Mouse (Mus musculus) kidney, embryonic 14.5 days (tissue): ENCODE measurements at regions not wholly inside any gene's neighbourhood (a gene's known extent, or its start where the extent isn't known, plus 50 kb on each side); places are given as distances from the start of the nearest gene placed in this dataset.
"Not testable (repeated sequence)": the region's sequence is repeated elsewhere in the genome, so short reads cannot be mapped to it uniquely, and the experiment has no call there.

Experiments
- ATAC-seq: fragments of 200-750 bp; cut with Nextera tagmentation; 2 replicates; pipeline ENCODE4 v1.8.0; 2017; ENCODE audit warnings: moderate number of reproducible peaks, mild to moderate bottlenecking, moderate TSS enrichment, moderate library complexity; ENCODE audit not compliant: low FRiP score, low TSS enrichment
- H3K27ac ChIP-seq: fragments of 300-500 bp; sonication (generic); 2 replicates; pipeline ENCODE4 v1.5.1; 2014; ENCODE audit warnings: low read depth, mild to moderate bottlenecking, low read length, moderate library complexity, mixed read lengths
- H3K27me3 ChIP-seq: fragments of 300-500 bp; sonication (generic); 2 replicates; pipeline ENCODE4 v1.6.1; 2014; ENCODE audit warnings: mild to moderate bottlenecking, low read length; ENCODE audit not compliant: control insufficient read depth, insufficient read depth
- H3K36me3 ChIP-seq: fragments of 300-500 bp; sonication (generic); 2 replicates; pipeline ENCODE4 v1.6.1; 2014; ENCODE audit warnings: low read length, mixed read lengths; ENCODE audit not compliant: control insufficient read depth, insufficient read depth
- H3K4me1 ChIP-seq: fragments of 300-500 bp; sonication (generic); 2 replicates; pipeline ENCODE4 v1.6.1; 2014; ENCODE audit warnings: low read length, mixed read lengths; ENCODE audit not compliant: control insufficient read depth, insufficient read depth
- H3K4me2 ChIP-seq: fragments of 300-500 bp; sonication (generic); replicated peaks from 2 replicates; pipeline ENCODE4 v1.6.1; 2014; ENCODE audit warnings: low read depth, mild to moderate bottlenecking, low read length
- H3K4me3 ChIP-seq: fragments of 300-500 bp; sonication (generic); 2 replicates; pipeline ENCODE4 v1.5.1; 2014; ENCODE audit warnings: mild to moderate bottlenecking, low read length
- H3K9ac ChIP-seq: fragments of 300-500 bp; sonication (generic); 2 replicates; pipeline ENCODE4 v1.6.1; 2014; ENCODE audit warnings: low read depth, mild to moderate bottlenecking, low read length, moderate library complexity
- H3K9me3 ChIP-seq: fragments of 300-500 bp; sonication (generic); 2 replicates; pipeline ENCODE4 v1.6.1; 2016; ENCODE audit warnings: low read length; ENCODE audit not compliant: control insufficient read depth
- WGBS: fragments of 180-500 bp; shearing (Covaris S2); extraction: QIAGEN DNeasy Blood & Tissue Kit; methylation state at CpG from one replicate; pipeline ENCODE4 v1.1.7; 2014; 5-methylcytosine and 5-hydroxymethylcytosine counted together

GRCm38 (mm10) chr17:54753396-54753994, 454.7 kb upstream of the Slc5a7 start:
- no peak for ATAC-seq
- Histone ChIP-seq H3K27ac (no peak overlapping the region), H3K4me3 (no peak overlapping the region), H3K36me3 (no peaks in the 10 kb centered on the region), H3K27me3 (no peaks in the 10 kb centered on the region), H3K9me3 (no peaks in the 10 kb centered on the region), H3K9ac (no peak overlapping the region), H3K4me1 (no peaks in the 10 kb centered on the region), H3K4me2 (no peak overlapping the region)
- WGBS = 32% methylated on average over 2 of the region's 2 CpGs

DNA sequence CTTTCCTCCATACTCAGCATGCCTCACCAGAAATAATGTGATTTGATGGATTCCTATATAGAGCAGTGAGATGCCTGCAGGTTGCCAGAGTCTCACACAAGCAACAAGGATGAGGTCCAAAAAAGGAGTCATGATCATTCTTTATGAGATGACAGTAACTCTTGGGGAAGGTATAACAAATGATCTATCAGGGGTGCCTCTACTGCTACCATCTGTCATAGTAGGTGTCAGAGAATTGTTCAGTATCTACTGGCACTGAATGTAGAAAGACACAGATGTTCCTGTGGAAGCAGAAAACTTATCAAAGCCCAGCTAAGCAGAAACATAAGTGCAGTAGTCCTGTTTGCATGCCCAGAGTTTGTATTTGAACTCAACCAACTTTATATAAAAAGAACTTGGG, 454.1 kb upstream of the Slc5a7 start:
- Histone ChIP-seq H3K9me3 (no peaks in the 10 kb centered on the region), H3K27ac (no peak overlapping the region), H3K9ac (no peak overlapping the region), H3K4me3 (no peak overlapping the region), H3K4me2 (no peak overlapping the region), H3K27me3 (no peaks in the 10 kb centered on the region), H3K36me3 (no peaks in the 10 kb centered on the region), H3K4me1 (no peaks in the 10 kb centered on the region)
- no peak for ATAC-seq

DNA sequence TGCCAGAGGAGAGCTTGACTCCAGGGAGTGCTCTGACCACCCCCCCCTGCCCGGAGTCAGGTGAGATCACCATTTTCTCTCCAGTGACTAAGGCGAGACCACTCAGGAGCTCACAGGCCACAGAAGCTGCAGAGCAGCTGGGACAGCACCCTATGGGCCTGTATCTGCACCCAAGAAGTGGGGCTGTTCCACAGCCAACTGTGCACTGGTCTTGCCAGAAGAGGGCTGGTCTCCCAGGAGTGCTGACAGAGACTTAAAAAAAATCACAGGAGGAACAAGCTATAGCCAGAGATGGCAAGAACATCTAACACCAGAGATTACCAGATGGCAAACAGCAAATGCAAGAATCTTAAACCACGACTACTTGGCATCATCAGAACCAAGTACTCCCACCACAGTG, 437.0 kb upstream of the Slc5a7 start:
- H3K9me3 ChIP-seq = no peaks in the 10 kb centered on the region
- no peaks in the 10 kb centered on the region for H3K27me3 ChIP-seq
- no peak overlapping the region for H3K4me2 ChIP-seq
- ATAC-seq = no peak
- no peak overlapping the region for H3K27ac ChIP-seq
- no peak overlapping the region for H3K9ac ChIP-seq
- H3K4me1 ChIP-seq = no peaks in the 10 kb centered on the region
- H3K36me3 ChIP-seq = no peaks in the 10 kb centered on the region
- 75% methylated on average over 3 of the region's 3 CpGs for WGBS
- H3K4me3 ChIP-seq = no peak overlapping the region

DNA sequence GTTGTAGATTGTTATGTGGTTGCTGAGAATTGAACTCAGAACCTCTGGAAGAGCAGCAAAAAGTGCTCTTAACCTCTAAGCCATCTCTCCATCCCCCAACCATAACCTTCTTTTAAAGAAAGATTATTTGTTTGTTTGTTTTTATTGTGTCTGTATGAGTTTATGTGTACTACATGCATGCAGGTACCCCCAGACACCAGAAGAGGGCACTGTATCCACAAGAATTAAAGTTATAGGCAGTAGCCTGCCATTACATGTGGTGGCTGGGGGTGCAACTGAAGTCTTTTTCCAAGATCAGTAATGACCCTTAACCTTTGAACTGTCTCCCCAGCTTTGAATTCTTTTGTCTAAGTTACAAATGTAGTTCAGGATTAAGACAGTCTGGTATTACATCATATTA, 428.8 kb upstream of the Slc5a7 start:
- Histone ChIP-seq H3K36me3 (no peaks in the 10 kb centered on the region), H3K9me3 (no peaks in the 10 kb centered on the region), H3K27ac (no peak overlapping the region), H3K4me3 (no peak overlapping the region), H3K27me3 (no peaks in the 10 kb centered on the region), H3K4me1 (no peaks in the 10 kb centered on the region), H3K9ac (no peak overlapping the region), H3K4me2 (no peak overlapping the region)
- no peak for ATAC-seq

DNA sequence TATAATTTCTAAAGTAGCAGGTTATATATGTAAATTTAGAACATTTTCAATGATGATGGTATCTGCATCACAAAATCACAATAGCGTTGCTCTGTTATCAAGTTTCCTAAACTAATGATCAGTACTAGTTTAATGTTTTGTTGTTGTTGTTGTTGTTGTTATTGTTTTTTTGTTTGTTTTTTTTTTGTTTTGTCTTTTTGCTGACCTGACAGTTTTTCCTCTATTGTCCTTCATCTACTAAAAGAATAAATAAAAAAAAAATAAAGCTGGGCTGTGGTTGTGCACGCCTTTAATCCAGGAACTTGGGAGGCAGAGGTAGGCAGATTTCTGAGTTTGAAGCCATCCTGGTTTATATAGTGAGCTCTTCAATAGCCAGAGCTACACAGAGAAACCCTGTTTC, 427.9 kb upstream of the Slc5a7 start:
- Histone ChIP-seq H3K27ac (no peak overlapping the region), H3K9ac (no peak overlapping the region), H3K36me3 (no peaks in the 10 kb centered on the region), H3K4me3 (no peak overlapping the region), H3K4me1 (no peaks in the 10 kb centered on the region), H3K27me3 (no peaks in the 10 kb centered on the region), H3K4me2 (no peak overlapping the region), H3K9me3 (no peaks in the 10 kb centered on the region)
- WGBS = 96% methylated on average over 2 of the region's 2 CpGs
- ATAC-seq = no peak

GRCm38 (mm10) chr17:54713026-54713425, 414.2 kb upstream of the Slc5a7 start:
- no peaks in the 10 kb centered on the region for H3K27me3 ChIP-seq
- H3K27ac ChIP-seq = no peak overlapping the region
- H3K4me1 ChIP-seq = no peaks in the 10 kb centered on the region
- 80% methylated on average over 1 of the region's 1 CpGs for WGBS
- no peaks in the 10 kb centered on the region for H3K9me3 ChIP-seq
- no peak overlapping the region for H3K4me3 ChIP-seq
- no peak for ATAC-seq
- H3K9ac ChIP-seq = no peak overlapping the region
- no peaks in the 10 kb centered on the region for H3K36me3 ChIP-seq
- no peak overlapping the region for H3K4me2 ChIP-seq

GRCm38 (mm10) chr17:54707811-54708210, 409.0 kb upstream of the Slc5a7 start:
- not testable (repeated sequence) for H3K4me3 ChIP-seq, ATAC-seq

GRCm38 (mm10) chr17:54701346-54702108, 402.7 kb upstream of the Slc5a7 start:
- H3K4me1 ChIP-seq = no peaks in the 10 kb centered on the region
- no peak overlapping the region for H3K9ac ChIP-seq
- H3K27me3 ChIP-seq = no peaks in the 10 kb centered on the region
- no peaks in the 10 kb centered on the region for H3K9me3 ChIP-seq
- no peak overlapping the region for H3K4me3 ChIP-seq
- WGBS = 81% methylated on average over 6 of the region's 6 CpGs
- H3K36me3 ChIP-seq = no peaks in the 10 kb centered on the region
- no peak for ATAC-seq
- no peak overlapping the region for H3K27ac ChIP-seq
- no peak overlapping the region for H3K4me2 ChIP-seq

More at GRCm38 (mm10) chr17:54707811-54708210, 409.0 kb upstream of the Slc5a7 start:
- H3K27ac ChIP-seq, H3K4me2 ChIP-seq, H3K9me3 ChIP-seq, H3K9ac ChIP-seq, H3K27me3 ChIP-seq, H3K36me3 ChIP-seq, H3K4me1 ChIP-seq: not testable (repeated sequence)

- H3K27me3 ChIP-seq = no peaks in the 10 kb centered on the region
- H3K36me3 ChIP-seq = no peaks in the 10 kb centered on the region
- H3K4me2 ChIP-seq = no peak overlapping the region
- H3K4me3 ChIP-seq = no peak overlapping the region
- no peak overlapping the region for H3K9ac ChIP-seq
- no peak for ATAC-seq
- H3K27ac ChIP-seq = no peak overlapping the region
- no peaks in the 10 kb centered on the region for H3K4me1 ChIP-seq
- no peaks in the 10 kb centered on the region for H3K9me3 ChIP-seq
Measured at GRCm38 (mm10) chr17:54694637-54695036, 395.8 kb upstream of the Slc5a7 start.
